In the genomic region with DNA sequence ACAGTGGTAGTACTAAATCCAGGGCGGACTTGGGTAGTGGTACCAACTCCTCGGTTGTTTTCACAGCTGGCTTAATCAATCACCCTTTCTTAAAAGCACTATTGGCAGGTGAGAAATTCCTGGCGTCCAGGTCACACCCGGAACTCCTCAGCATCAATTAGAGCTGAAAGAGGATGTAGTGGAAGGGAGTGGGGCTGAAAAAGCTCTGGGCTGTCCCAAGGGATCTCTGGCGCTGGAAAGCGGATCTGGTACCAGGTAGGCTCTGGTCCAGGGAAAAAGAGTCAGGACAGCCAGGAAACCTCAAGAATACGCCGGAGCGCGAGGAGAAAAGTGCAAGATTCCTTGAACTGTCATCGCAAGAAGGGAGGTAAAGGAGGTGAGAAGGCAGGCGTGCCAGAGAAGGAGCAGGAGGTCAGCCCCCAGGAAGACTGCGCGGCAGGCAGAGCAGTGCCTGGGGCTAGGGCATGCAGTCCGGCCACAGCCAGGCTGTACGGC, we compare ENCODE assay signal across 8 mouse cellular contexts. TPM values are rescaled to one million over a fixed set of nuclear protein-coding genes. Genes with fewer than 3 reads are reported as not detected.
DNase-seq lines count a peak whose midpoint lies in the region; ATAC-seq and TF ChIP-seq lines count a peak whose summit lies in the region.

No protein-coding gene starts in this region.

- WGBS in heart, adult 2 months, result 4% methylated on average over 16 of the region's 16 CpGs
- WGBS in forebrain, embryonic 12.5 days, result 2% methylated on average over 16 of the region's 16 CpGs
- 1% methylated on average over 16 of the region's 16 CpGs for WGBS in intestine, embryonic 14.5 days

- no peak for ATAC-seq in G1E (ENCODE audit: extremely low read depth, insufficient number of reproducible peaks, low FRiP score, poor library complexity, severe bottlenecking)
- no peak for ATAC-seq in forebrain, embryonic 12.5 days (ENCODE audit: low FRiP score)
- peak; percentile 17; the same call in 1 of the 2 replicates for ATAC-seq in intestine, embryonic 14.5 days (replicated peaks; ENCODE audit: low FRiP score, low TSS enrichment, low read depth)
- ATAC-seq in granulocyte monocyte progenitor cell, adult 5-6 weeks (replicated peaks; ENCODE audit: poor library complexity, severe bottlenecking), result no peak

- TF ChIP-seq POLR2A in heart, adult 2 months (IDR thresholded peaks at IDR 0.05; ENCODE audit: insufficient read depth, low read depth, low read length), result no peak

- H3K9ac ChIP-seq in heart, adult 2 months (ENCODE audit: low read depth, low read length), result peak overlapping the region; percentile 85
- peak overlapping the region; percentile 82 for H3K9ac ChIP-seq in forebrain, embryonic 12.5 days
- H3K9ac ChIP-seq in intestine, embryonic 14.5 days (ENCODE audit: low read length), result peak overlapping the region; percentile 70

- H3K4me2 ChIP-seq in forebrain, embryonic 12.5 days, result peak overlapping the region; percentile 85
- H3K4me2 ChIP-seq in intestine, embryonic 14.5 days (ENCODE audit: low read length), result peak overlapping the region; percentile 88

- no peaks in the 10 kb centered on the region; the same call in 1 of the 2 replicates for H3K79me2 ChIP-seq in heart, adult 2 months (replicated peaks; ENCODE audit: control insufficient read depth, insufficient read depth, low read length)

- H3K36me3 ChIP-seq in heart, adult 2 months (ENCODE audit: control insufficient read depth, insufficient read depth, low read length), result no peaks in the 10 kb centered on the region
- H3K36me3 ChIP-seq in G1E (replicated peaks), result no peaks in the 10 kb centered on the region
- no peaks in the 10 kb centered on the region for H3K36me3 ChIP-seq in forebrain, embryonic 12.5 days (replicated peaks)
- H3K36me3 ChIP-seq in intestine, embryonic 14.5 days (ENCODE audit: control insufficient read depth, insufficient read depth, low read length), result no peaks in the 10 kb centered on the region

- H3K9me3 ChIP-seq in G1E (replicated peaks), result peaks cover 30% of the 10 kb centered on the region
- no peaks in the 10 kb centered on the region for H3K9me3 ChIP-seq in forebrain, embryonic 12.5 days
- no peaks in the 10 kb centered on the region for H3K9me3 ChIP-seq in intestine, embryonic 14.5 days (ENCODE audit: control insufficient read depth, low read length)

- no peaks in the 10 kb centered on the region for H3K27me3 ChIP-seq in heart, adult 2 months (ENCODE audit: control insufficient read depth, insufficient read depth, low read length)
- H3K27me3 ChIP-seq in G1E (ENCODE audit: insufficient read depth, low read length), result peaks cover 5% of the 10 kb centered on the region; the same call in 1 of the 2 replicates
- H3K27me3 ChIP-seq in forebrain, embryonic 12.5 days, result peaks cover 6% of the 10 kb centered on the region; the same call in 1 of the 2 replicates
- no peaks in the 10 kb centered on the region for H3K27me3 ChIP-seq in intestine, embryonic 14.5 days (replicated peaks; ENCODE audit: control insufficient read depth, insufficient read depth, low read length)

- H3K4me3 ChIP-seq in heart, adult 2 months, result peak overlapping the region; percentile 70
- peak overlapping the region; percentile 44; the same call in 1 of the 2 replicates for H3K4me3 ChIP-seq in G1E (ENCODE audit: low read depth, low read length)
- H3K4me3 ChIP-seq in forebrain, embryonic 12.5 days (replicated peaks), result peak overlapping the region; percentile 77
- H3K4me3 ChIP-seq in intestine, embryonic 14.5 days (ENCODE audit: low read depth, low read length), result peak overlapping the region; percentile 80

- H3K4me1 ChIP-seq in heart, adult 2 months (ENCODE audit: control insufficient read depth, insufficient read depth, low read length), result peaks cover 2% of the 10 kb centered on the region; the same call in 1 of the 2 replicates
- peaks cover 3% of the 10 kb centered on the region; the same call in 1 of the 2 replicates for H3K4me1 ChIP-seq in G1E (ENCODE audit: insufficient read depth, low read depth, low read length)
- peaks cover 20% of the 10 kb centered on the region for H3K4me1 ChIP-seq in forebrain, embryonic 12.5 days
- H3K4me1 ChIP-seq in intestine, embryonic 14.5 days (replicated peaks; ENCODE audit: control insufficient read depth, insufficient read depth, low read length), result no peaks in the 10 kb centered on the region

- TF ChIP-seq CTCF in heart, adult 2 months (IDR thresholded peaks at IDR 0.05), result no peak
- no peak for TF ChIP-seq CTCF in G1E (IDR thresholded peaks at IDR 0.05; ENCODE audit: low read depth, low read length)

- DNase-seq in heart, adult 2 months, result peak in 1 of 2 experiments; percentile 40
- no peak for DNase-seq in heart, postnatal 4 days
- no peak for DNase-seq in G1E (ENCODE audit: low spot score)
- DNase-seq in intestine, embryonic 14.5 days (ENCODE audit: low spot score), result no peak
- DNase-seq in mesoderm, embryonic 11.5 days (ENCODE audit: low read depth, low spot score), result peak; percentile 56
- DNase-seq in right cerebral cortex, postnatal 10 days (ENCODE audit: low spot score in 2 of 2), result no peak

- TF ChIP-seq EP300 in heart, adult 2 months (IDR thresholded peaks at IDR 0.05; ENCODE audit: insufficient read depth, low read depth, low read length), result no peak

- intact Hi-C loops in heart, adult 2 months (cut with DNase I), result loop anchor here (5.0 kb wide), 2 partner anchors 101 to 136 kb away; no protein-coding TSS in a partner anchor

- H3K27ac ChIP-seq in heart, adult 2 months, result peak overlapping the region; percentile 72
- H3K27ac ChIP-seq in forebrain, embryonic 12.5 days, result peak overlapping the region; percentile 65
- no peak overlapping the region for H3K27ac ChIP-seq in intestine, embryonic 14.5 days (ENCODE audit: low read depth)

RNA-seq across cellular contexts. Expression of a gene that starts 0.7 kb away (rescaled TPM):
- total RNA-seq in heart, adult 2 months (2021), result 1 to 10 TPM; 5.4 to 6.6 TPM
- 2.6 and 5.0 TPM in 2 replicates for polyA plus RNA-seq in heart, adult 2 months (2012; rRNA removed)
- total RNA-seq in heart, postnatal 4 days (2021), result 1 to 10 TPM; 9.4 TPM
- total RNA-seq in G1E (2014; fragmentation: Nextera tagmentation) (not detected in 2 replicates), G1E (2017) (0.05 and 0.06 TPM in 2 replicates)
- not detected in 2 replicates for polyA plus RNA-seq in G1E (2012)
- polyA plus RNA-seq in forebrain, embryonic 12.5 days (2016; fragmentation: Nextera tagmentation; extraction: Ambion mirVana), result 8.2 and 8.7 TPM in 2 replicates
- 6.1 and 6.3 TPM in 2 replicates for polyA plus RNA-seq in intestine, embryonic 14.5 days (2014; fragmentation: Nextera tagmentation; extraction: Ambion mirVana)
- not detected in 2 replicates for total RNA-seq in granulocyte monocyte progenitor cell, adult 5-6 weeks (2014; fragmentation: Nextera tagmentation)
- total RNA-seq in granulocyte monocyte progenitor cell, adult 5-6 weeks (2017), result not detected in 2 replicates

Comparison
In these comparisons a context has a peak if more than half of its experiments do, and no peak if none do; other contexts are left out.
1. RNA of a gene that starts 0.7 kb away (total RNA-seq): 9.4 TPM in heart, postnatal 4 days and 5.4 to 6.6 TPM in heart, adult 2 months; 0.05 to 0.06 TPM in G1E and not detected in granulocyte monocyte progenitor cell, adult 5-6 weeks; every median in the first group is over 4 times any median in the second.
2. Peak in every context shown above with its lines, with median percentiles within 50 percentile points of each other: H3K4me3 ChIP-seq and H3K9ac ChIP-seq.